Mouse (Mus musculus) Patski (cell line): ENCODE measurements around the gene Rin2. TPM values are rescaled to one million over a fixed set of nuclear protein-coding genes. Genes with fewer than 3 reads are reported as not detected.
"Not testable (repeated sequence)": the region's sequence is repeated elsewhere in the genome, so short reads cannot be mapped to it uniquely, and the experiment has no call there.

ENCODE experiments used
- ATAC-seq: fragments of 100-300 bp; one replicate; pipeline ENCODE4 v1.8.0; 2021
- CTCF ChIA-PET: fragments of 350-600 bp; sonication (Branson Sonifier 250); formaldehyde crosslinking; loops from one replicate; lab custom pipeline; 2022; ENCODE audit warnings: inconsistent platforms; lab: Charles Lee
- POLR2A ChIA-PET: fragments of 350-600 bp; sonication (Branson Sonifier 250); formaldehyde crosslinking; loops from one replicate; lab custom pipeline; 2022; ENCODE audit warnings: antibody characterized with exemption, inconsistent platforms; lab: Charles Lee
- DNase-seq: peaks from one replicate; pipeline ENCODE4 v3.0.0-alpha.2; 2011; ENCODE audit warnings: low read depth, low spot score
- H3K27me3 ChIP-seq: fragments of 371-371 bp; one replicate; pipeline ENCODE4 v1.5.1; 2021
- CTCF ChIP-seq: fragments of 100-300 bp; IDR thresholded peaks from one replicate; pipeline ENCODE4 v1.5.1; 2021
- in situ Hi-C: fragments of 300-500 bp; cut with MboI; formaldehyde crosslinking; loops from 3 replicates; pipeline ENCODE4 v1.11.1; 2018; ENCODE audit warnings: low pct_unique_long_range_greater_than_20kb, mixed read lengths
- polyA plus RNA-seq: library from polyadenylated mRNA; unstranded; gene quantifications from one replicate; pipeline ENCODE4 v1.2.3, GENCODE M21; 2021

The Rin2 gene
- polyA plus RNA-seq, 1 experiment from 2014 or later: 38.7 TPM

DNA sequence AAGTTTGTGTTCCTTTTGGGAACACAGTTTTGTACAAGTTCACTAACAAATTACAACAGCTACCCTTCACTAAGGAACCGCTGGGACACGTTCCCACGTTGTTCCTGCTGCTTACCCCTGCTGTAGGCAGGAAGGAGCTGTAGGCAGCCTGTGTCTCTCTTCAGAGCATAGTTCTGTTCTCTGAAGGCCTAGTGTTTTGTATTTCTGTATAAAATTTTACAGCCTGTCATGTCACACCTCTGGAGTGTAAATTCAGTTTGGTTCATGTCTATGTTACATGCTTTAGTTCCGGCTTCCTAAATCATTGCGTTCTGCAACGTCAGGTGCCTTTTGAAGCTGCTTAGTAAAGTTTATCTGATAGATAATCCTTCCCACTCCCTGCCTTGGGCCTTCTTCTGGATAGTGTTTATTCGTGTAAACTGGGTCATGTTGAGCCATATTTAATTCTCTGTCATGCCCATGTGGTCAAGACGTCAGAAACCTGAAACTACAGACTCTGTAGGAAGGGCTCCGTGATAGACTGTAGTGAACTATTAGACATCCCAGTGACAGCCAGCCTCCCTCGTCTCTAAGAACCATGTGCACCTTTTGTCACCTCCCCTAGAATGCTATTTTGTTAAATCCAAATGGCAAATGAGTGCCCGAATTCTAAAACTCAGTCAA is 34.8 kb downstream of the Rin2 start:
- POLR2A ChIA-PET: no interaction called here
- ATAC-seq: no peak

DNA sequence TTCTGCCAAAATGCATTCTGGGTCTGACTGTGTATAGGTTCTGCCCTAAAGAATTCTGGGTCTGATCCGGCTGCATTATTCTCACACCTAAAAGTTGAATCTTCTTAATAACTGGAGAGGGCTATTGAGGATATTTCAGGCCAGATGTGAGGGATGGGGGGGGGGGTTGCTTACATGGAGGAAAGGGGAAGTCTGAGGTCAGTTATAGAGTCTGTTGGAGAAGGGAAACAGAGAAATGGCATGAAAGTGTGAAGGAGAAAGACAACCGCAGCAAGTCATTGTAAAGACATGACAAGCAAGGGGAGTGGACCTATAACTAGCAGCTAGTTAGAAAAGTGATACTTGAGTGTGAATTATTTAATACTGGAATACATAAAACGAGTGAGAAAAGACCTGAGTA is 36.5 kb downstream of the Rin2 start:
- DNase-seq (no peak), ATAC-seq (no peak)
- in situ Hi-C loops: no loop called here
- no peak for TF ChIP-seq CTCF
- ChIA-PET POLR2A (no interaction called here), CTCF (no interaction called here)
- no peaks in the 10 kb centered on the region for H3K27me3 ChIP-seq

More for the DNA sequence above, 34.8 kb downstream of the Rin2 start:
- in situ Hi-C loops: loop anchor here (10.0 kb wide), 1 partner anchor 155 kb away; no protein-coding TSS in a partner anchor
- TF ChIP-seq CTCF: no peak
- CTCF ChIA-PET: no interaction called here
- DNase-seq: no peak
- no peaks in the 10 kb centered on the region for H3K27me3 ChIP-seq

DNA sequence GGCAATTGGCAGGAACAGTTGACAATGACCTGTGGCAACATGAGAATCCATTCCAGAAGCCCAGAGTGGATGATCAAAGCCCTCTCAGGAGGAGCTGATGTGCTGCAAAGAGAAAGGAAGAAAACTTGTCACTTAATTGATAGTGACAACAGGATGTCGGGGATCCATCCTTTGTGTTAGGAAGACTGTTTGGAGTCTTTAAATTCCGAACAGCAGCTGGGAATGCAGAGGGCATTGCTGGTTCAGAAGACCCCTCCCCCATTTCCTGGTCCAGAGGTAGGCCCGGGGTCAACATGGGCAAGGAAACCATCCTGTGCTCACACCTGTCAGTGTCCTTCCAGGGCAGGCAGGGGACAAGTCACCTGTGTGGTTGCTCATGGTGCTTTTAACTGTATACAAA is 37.0 kb downstream of the Rin2 start:
- POLR2A ChIA-PET: interaction anchor here (0.6 kb wide), 1 partner anchor 27 kb away, joined by 4 read pairs; no protein-coding TSS in a partner anchor
- in situ Hi-C loops: no loop called here
- no peak for TF ChIP-seq CTCF
- H3K27me3 ChIP-seq: no peaks in the 10 kb centered on the region
- ATAC-seq (no peak), DNase-seq (no peak)
- CTCF ChIA-PET: no interaction called here

DNA sequence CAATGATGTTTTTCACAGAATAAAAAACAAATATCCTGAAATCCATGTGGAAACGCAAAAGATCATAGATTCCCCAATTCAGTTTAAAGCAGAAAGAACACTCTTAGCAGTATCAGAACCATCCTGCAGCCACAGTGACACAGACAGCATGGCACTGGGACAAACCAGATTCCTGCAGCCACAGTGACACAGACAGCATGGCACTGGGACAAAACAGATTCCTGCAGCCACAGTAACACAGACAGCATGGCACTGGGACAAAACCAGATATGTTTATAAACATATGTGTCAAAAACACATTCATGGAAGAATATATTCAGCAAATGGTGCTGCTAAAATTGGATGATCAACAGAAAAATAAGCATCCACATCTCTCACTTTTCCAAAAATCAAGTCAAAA is 42.5 kb downstream of the Rin2 start:
- no peaks in the 10 kb centered on the region for H3K27me3 ChIP-seq
- ChIA-PET POLR2A (no interaction called here), CTCF (no interaction called here)
- ATAC-seq (no peak), DNase-seq (no peak)
- no peak for TF ChIP-seq CTCF
- in situ Hi-C loops: no loop called here

DNA sequence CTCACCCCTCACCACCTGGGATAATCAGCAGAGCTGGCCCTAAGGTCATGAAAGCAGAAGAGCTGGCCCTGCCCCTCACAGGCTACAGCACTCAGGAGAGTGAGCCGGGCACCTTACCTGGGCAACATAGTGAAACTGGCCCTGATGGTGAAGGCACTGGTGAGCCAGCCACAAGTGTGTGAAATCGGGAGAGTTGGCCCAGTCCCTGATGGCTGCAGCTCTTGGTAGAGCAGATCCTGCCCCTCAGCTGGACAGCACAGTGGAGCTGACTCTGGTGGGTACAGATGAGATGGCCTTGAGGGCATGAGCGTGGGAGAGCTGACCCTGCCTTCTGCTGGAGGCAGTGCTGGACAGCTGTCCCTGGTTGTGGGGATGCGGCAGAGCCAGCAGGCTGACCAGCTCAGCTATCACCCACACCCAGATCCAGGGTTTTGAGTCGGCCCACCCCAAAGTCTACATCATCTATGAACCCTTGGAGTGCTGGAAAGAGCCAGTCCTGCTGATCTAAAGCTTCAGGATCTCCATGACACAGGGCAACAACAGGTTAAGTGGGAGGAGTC is 43.7 kb downstream of the Rin2 start:
- H3K27me3 ChIP-seq: no peaks in the 10 kb centered on the region
- no peak for DNase-seq
- ChIA-PET CTCF (interaction anchor here (1.1 kb wide), 1 partner anchor 12 kb away, joined by 3 read pairs; no protein-coding TSS in a partner anchor), POLR2A (interaction anchor here (0.6 kb wide), 1 partner anchor 141 kb away, joined by 3 read pairs; no protein-coding TSS in a partner anchor)
- in situ Hi-C loops: no loop called here
- no peak for ATAC-seq
- no peak for TF ChIP-seq CTCF

DNA sequence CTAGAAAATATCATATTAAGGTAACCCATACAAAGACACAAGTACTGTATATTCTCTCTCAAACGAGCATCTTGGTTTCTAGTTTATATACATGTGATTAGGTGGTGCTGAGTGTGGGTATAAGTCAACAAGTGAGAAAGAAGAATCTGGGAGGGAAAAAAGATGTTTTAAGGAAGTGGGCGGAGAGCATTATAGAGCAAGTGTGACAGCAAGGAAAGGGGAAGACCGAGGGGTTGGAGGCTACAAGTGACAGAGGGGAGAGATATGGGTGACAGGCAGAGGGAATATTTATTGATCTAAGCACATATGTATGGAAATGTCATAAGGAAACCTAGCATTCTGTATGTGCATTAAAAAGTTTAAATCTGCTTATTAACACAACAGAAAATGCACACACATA is 45.1 kb downstream of the Rin2 start:
- H3K27me3 ChIP-seq: no peaks in the 10 kb centered on the region
- ATAC-seq: no peak
- in situ Hi-C loops: no loop called here
- no peak for DNase-seq
- POLR2A ChIA-PET: interaction anchor here (0.6 kb wide), 2 partner anchors 90 to 157 kb away, joined by 3 read pairs; no protein-coding TSS in a partner anchor
- CTCF ChIA-PET: interaction anchor here (1.0 to 1.1 kb wide), 2 partner anchors 10 to 72 kb away, joined by 3 read pairs; no protein-coding TSS in a partner anchor
- no peak for TF ChIP-seq CTCF

DNA sequence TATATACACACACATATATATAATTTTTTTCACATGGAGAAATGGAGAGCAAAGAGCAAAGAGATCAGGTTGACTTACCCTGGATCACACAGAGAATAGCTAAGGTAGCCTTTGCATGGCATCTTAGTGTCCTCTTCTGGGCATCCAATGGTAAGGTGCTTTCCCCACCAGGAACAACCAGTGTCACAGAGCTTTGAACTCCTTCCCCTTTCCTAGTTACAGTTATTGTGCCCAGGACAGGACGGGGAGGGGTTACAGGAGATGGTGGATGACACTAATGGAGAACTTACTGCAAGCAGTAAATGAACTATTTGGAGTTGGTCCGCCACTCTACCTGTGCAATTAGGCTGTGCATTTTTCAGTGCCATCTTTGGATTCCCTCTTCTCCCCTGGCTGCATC is 45.7 kb downstream of the Rin2 start:
- ATAC-seq (no peak), DNase-seq (no peak)
- in situ Hi-C loops: no loop called here
- ChIA-PET POLR2A (interaction anchor here (0.6 kb wide), 1 partner anchor 96 kb away, joined by 3 read pairs; no protein-coding TSS in a partner anchor), CTCF (no interaction called here)
- no peak for TF ChIP-seq CTCF
- H3K27me3 ChIP-seq: no peaks in the 10 kb centered on the region

DNA sequence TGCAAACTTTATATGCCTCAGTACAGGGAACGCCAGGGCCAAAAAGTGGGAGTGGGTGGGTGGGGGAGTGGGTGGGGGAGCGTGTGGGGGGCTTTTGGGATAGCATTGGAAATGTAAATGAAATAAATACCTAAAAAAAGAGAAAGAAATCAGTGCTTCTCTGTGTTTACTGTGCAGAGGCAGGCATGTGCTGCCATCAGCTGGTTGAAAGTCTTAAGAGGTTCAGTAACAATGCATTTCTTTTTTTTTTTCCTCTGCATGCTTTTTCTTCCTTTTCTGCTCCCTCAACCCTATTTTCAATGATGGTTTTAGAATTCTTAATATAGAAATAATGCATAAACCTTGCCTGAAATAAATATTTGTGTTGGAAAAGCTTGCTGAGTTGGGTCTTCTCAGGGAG is 47.3 kb downstream of the Rin2 start:
- DNase-seq, in situ Hi-C loops, ATAC-seq, CTCF ChIA-PET, H3K27me3 ChIP-seq, POLR2A ChIA-PET: not testable (repeated sequence)

DNA sequence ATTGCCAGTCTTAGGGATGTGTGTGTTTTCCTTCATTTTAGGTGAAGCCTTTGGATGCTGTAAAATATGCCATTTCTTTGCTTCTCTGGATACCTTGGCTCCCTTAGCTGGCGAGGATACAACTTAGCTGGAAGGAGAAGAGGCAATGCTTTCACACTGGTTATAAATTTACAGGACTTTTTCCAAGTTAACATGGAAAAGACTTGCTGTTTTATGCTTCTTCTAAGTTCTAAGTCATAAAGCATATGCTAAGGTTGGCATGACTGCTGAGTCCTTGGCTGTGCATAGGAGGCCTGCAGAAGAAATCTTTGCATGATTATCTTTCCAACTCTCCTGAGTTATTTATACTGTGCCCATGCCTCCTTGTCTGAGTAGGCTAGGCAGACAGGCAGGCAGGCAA is 49.3 kb downstream of the Rin2 start:
- in situ Hi-C loops: no loop called here
- no peak for TF ChIP-seq CTCF
- ATAC-seq: no peak
- ChIA-PET POLR2A (no interaction called here), CTCF (no interaction called here)
- no peaks in the 10 kb centered on the region for H3K27me3 ChIP-seq
- DNase-seq: no peak

DNA sequence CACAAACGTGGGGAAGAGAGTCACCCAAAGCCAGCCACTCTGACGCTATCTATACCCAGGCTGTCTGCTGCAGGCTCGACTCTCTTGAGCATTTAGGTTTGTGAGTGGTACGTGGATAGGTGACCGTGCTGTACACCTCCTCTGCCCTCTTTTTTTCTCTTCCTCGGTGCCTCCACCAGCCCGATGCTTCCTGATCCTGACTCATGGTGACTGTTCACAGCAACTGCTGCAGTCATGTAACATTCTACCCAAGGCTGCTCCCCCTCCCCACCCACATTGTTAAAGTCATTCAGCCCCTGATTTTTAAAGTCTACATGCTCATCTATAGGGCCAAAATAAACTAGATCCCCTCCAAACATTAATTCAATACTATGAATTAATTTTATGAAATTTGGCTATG is 54.4 kb downstream of the Rin2 start:
- in situ Hi-C loops: no loop called here
- DNase-seq (no peak), ATAC-seq (no peak)
- ChIA-PET CTCF (interaction anchor here (1.4 kb wide), 1 partner anchor 30 kb away, joined by 4 read pairs; no protein-coding TSS in a partner anchor), POLR2A (interaction anchor here (0.9 kb wide), 1 partner anchor 14 kb away, joined by 3 read pairs; no protein-coding TSS in a partner anchor)
- TF ChIP-seq CTCF: no peak
- no peaks in the 10 kb centered on the region for H3K27me3 ChIP-seq
